Mouse (Mus musculus) CH12.LX (cell line): ENCODE data around the gene Serac1.

ENCODE experiments used
- CHD1 ChIP-seq: IDR thresholded peaks from 2 replicates; pipeline ENCODE4 v1.6.1; 2012; ENCODE audit warnings: low read depth, low read length, improper control_type of control experiment, inconsistent platforms
- CTCF ChIP-seq, 2 experiments: IDR thresholded peaks in 1 of 2; conservative IDR thresholded peaks in 1 of 2; 2 replicates each; pipeline ENCODE4 v1.5.1; 2011 to 2012; ENCODE audit warnings: low read depth in 2 of 2, low read length in 2 of 2, improper control_type of control experiment in 1 of 2, inconsistent platforms in 1 of 2, mild to moderate bottlenecking in 1 of 2, moderate library complexity in 1 of 2
- POLR2A ChIP-seq: IDR thresholded peaks from 2 replicates; pipeline ENCODE4 v1.6.1; 2011; ENCODE audit warnings: low read depth, mild to moderate bottlenecking, improper control_type of control experiment, low read length
- UBTF ChIP-seq: IDR thresholded peaks from 2 replicates; pipeline ENCODE4 v1.6.1; 2012; ENCODE audit warnings: low read depth, mild to moderate bottlenecking, inconsistent platforms, low read length, improper control_type of control experiment, moderate library complexity
- USF2 ChIP-seq: conservative IDR thresholded peaks from 2 replicates; pipeline ENCODE4 v1.6.1; 2011; ENCODE audit warnings: low read depth, low read length, improper control_type of control experiment

GRCm38 (mm10) chr17:6037507-6037906, 42.0 kb downstream of the Serac1 start:
- no peak for TF ChIP-seq CTCF (conservative IDR thresholded peaks at IDR 0.05 in 1 of 2, IDR thresholded peaks at IDR 0.05 in 1 of 2; ENCODE audit: low read depth in 2 of 2, low read length in 2 of 2)
- TF ChIP-seq POLR2A = no peak
- TF ChIP-seq USF2 = no peak
- no peak for TF ChIP-seq UBTF
- TF ChIP-seq CHD1 = no peak
